Mouse (Mus musculus): Measurements from ENCODE around the gene Moxd1. TPM values are rescaled to one million over a fixed set of nuclear protein-coding genes. Genes with fewer than 3 reads are reported as not detected.
A peak's percentile ranks its signal among the peaks of the same experiment; 100 is the strongest.
"Not testable (repeated sequence)": the region's sequence is repeated elsewhere in the genome, so short reads cannot be mapped to it uniquely, and the experiment has no call there.

Moxd1 gene
- total RNA-seq, 2 experiments from 2014 or later, result 9.6 to 10.3 TPM

- no peak for DNase-seq (ENCODE audit: low spot score in 2 of 2)
These were observed 44.2 kb downstream of the Moxd1 start for GRCm38 (mm10) chr10:24267520-24267919.

- DNase-seq (ENCODE audit: low spot score in 2 of 2), result no peak
These were observed 47.8 kb downstream of the Moxd1 start for GRCm38 (mm10) chr10:24271077-24271637.

- DNase-seq (ENCODE audit: low spot score in 2 of 2), result no peak
These were observed 52.9 kb downstream of the Moxd1 start for GRCm38 (mm10) chr10:24276211-24276610.

- no peak for DNase-seq (ENCODE audit: low spot score in 2 of 2)
These were observed 59.3 kb downstream of the Moxd1 start for GRCm38 (mm10) chr10:24282650-24283049.

GRCm38 (mm10) chr10:24291611-24292010 is 68.3 kb downstream of the Moxd1 start:
- no peak for DNase-seq (ENCODE audit: low spot score in 2 of 2)

GRCm38 (mm10) chr10:24292671-24293070 is 69.4 kb downstream of the Moxd1 start:
- DNase-seq (ENCODE audit: low spot score in 2 of 2), result no peak

GRCm38 (mm10) chr10:24296608-24297007 is 73.3 kb downstream of the Moxd1 start:
- DNase-seq (ENCODE audit: low spot score in 2 of 2), result no peak

- DNase-seq (ENCODE audit: low spot score in 2 of 2), result peak; percentile 50 to 54
These were observed 74.5 kb downstream of the Moxd1 start for GRCm38 (mm10) chr10:24297792-24298191.

GRCm38 (mm10) chr10:24298260-24299244 is 75.2 kb downstream of the Moxd1 start:
- peak; percentile 57 for DNase-seq (ENCODE audit: low spot score in 2 of 2)

- peak; percentile 63 to 73 for DNase-seq (ENCODE audit: low spot score in 2 of 2)
These were observed 88.9 kb downstream of the Moxd1 start for GRCm38 (mm10) chr10:24312191-24312611.

GRCm38 (mm10) chr10:24317126-24317836 is 94.0 kb downstream of the Moxd1 start:
- peak; percentile 19 to 25 for DNase-seq (ENCODE audit: low spot score in 2 of 2)

GRCm38 (mm10) chr10:24320326-24320725 is 97.0 kb downstream of the Moxd1 start:
- no peak for DNase-seq (ENCODE audit: low spot score in 2 of 2)

GRCm38 (mm10) chr10:24323066-24323465 is 99.7 kb downstream of the Moxd1 start:
- DNase-seq (ENCODE audit: low spot score in 2 of 2), result no peak

GRCm38 (mm10) chr10:24327265-24327664 is 103.9 kb downstream of the Moxd1 start:
- not testable (repeated sequence) for DNase-seq (ENCODE audit: low spot score in 2 of 2)

- DNase-seq (ENCODE audit: low spot score in 2 of 2), result no peak
These were observed 109.5 kb downstream of the Moxd1 start for GRCm38 (mm10) chr10:24332799-24333198.

GRCm38 (mm10) chr10:24339593-24340143 is 116.4 kb downstream of the Moxd1 start:
- no peak for DNase-seq (ENCODE audit: low spot score in 2 of 2)

- no peak for DNase-seq (ENCODE audit: low spot score in 2 of 2)
These were observed 117.4 kb downstream of the Moxd1 start for GRCm38 (mm10) chr10:24340551-24341213.

- DNase-seq (ENCODE audit: low spot score in 2 of 2), result no peak
These were observed 117.9 kb downstream of the Moxd1 start for GRCm38 (mm10) chr10:24341214-24341589.

- DNase-seq (ENCODE audit: low spot score in 2 of 2), result no peak
These were observed 119.8 kb downstream of the Moxd1 start for GRCm38 (mm10) chr10:24343068-24343467.
